Mouse (Mus musculus): ENCODE data around the gene Gm49450. TPM values are rescaled to one million over a fixed set of nuclear protein-coding genes. Genes with fewer than 3 reads are reported as not detected.

Gene Gm49450
- polyA plus RNA-seq, 1 experiment from 2014 or later = not detected

GRCm38 (mm10) chr15:98891198-98891742, 62.1 kb downstream of the Gm49450 start:
- Histone ChIP-seq H3K9me3 (replicated peaks; ENCODE audit: control insufficient read depth, low read length) (no peaks in the 10 kb centered on the region), H3K4me1 (ENCODE audit: control insufficient read depth, insufficient read depth, low read length) (peaks cover 17% of the 10 kb centered on the region), H3K9ac (ENCODE audit: low read length) (no peak overlapping the region), H3K4me2 (ENCODE audit: low read depth, low read length) (peak overlapping the region; percentile 49), H3K4me3 (replicated peaks; ENCODE audit: low read length) (peak overlapping the region; percentile 25), H3K27me3 (ENCODE audit: control insufficient read depth, insufficient read depth, low read length) (peaks cover 40% of the 10 kb centered on the region), H3K36me3 (ENCODE audit: control insufficient read depth, insufficient read depth, low read length) (no peaks in the 10 kb centered on the region), H3K27ac (ENCODE audit: low read length) (no peak overlapping the region)
- 14% methylated on average over 19 of the region's 19 CpGs for WGBS
- no peak for ATAC-seq (ENCODE audit: insufficient read depth, low FRiP score)

GRCm38 (mm10) chr15:98887526-98887925, 65.8 kb downstream of the Gm49450 start:
- H3K4me1 ChIP-seq (ENCODE audit: control insufficient read depth, insufficient read depth, low read length) = peaks cover 8% of the 10 kb centered on the region; the same call in 1 of the 2 replicates
- H3K27me3 ChIP-seq (ENCODE audit: control insufficient read depth, insufficient read depth, low read length) = peaks cover 7% of the 10 kb centered on the region; the same call in 1 of the 2 replicates
- no peak overlapping the region for H3K4me2 ChIP-seq (ENCODE audit: low read depth, low read length)
- H3K9ac ChIP-seq (ENCODE audit: low read length) = no peak overlapping the region
- ATAC-seq (ENCODE audit: insufficient read depth, low FRiP score) = no peak
- 79% methylated on average over 7 of the region's 7 CpGs for WGBS
- H3K36me3 ChIP-seq (ENCODE audit: control insufficient read depth, insufficient read depth, low read length) = no peaks in the 10 kb centered on the region
- H3K27ac ChIP-seq (ENCODE audit: low read length) = no peak overlapping the region
- H3K4me3 ChIP-seq (replicated peaks; ENCODE audit: low read length) = no peak overlapping the region
- no peaks in the 10 kb centered on the region for H3K9me3 ChIP-seq (replicated peaks; ENCODE audit: control insufficient read depth, low read length)

- WGBS = 49% methylated on average over 8 of the region's 8 CpGs
These were observed 66.5 kb downstream of the Gm49450 start for GRCm38 (mm10) chr15:98886667-98887387.

GRCm38 (mm10) chr15:98884106-98884505, 69.2 kb downstream of the Gm49450 start:
- Histone ChIP-seq H3K36me3 (ENCODE audit: control insufficient read depth, insufficient read depth, low read length) (no peaks in the 10 kb centered on the region), H3K27me3 (ENCODE audit: control insufficient read depth, insufficient read depth, low read length) (no peaks in the 10 kb centered on the region), H3K4me2 (ENCODE audit: low read depth, low read length) (no peak overlapping the region), H3K27ac (ENCODE audit: low read length) (no peak overlapping the region), H3K4me3 (replicated peaks; ENCODE audit: low read length) (no peak overlapping the region), H3K4me1 (ENCODE audit: control insufficient read depth, insufficient read depth, low read length) (peaks cover 8% of the 10 kb centered on the region; the same call in 1 of the 2 replicates), H3K9ac (ENCODE audit: low read length) (no peak overlapping the region), H3K9me3 (replicated peaks; ENCODE audit: control insufficient read depth, low read length) (no peaks in the 10 kb centered on the region)
- ATAC-seq (ENCODE audit: insufficient read depth, low FRiP score) = no peak
- 52% methylated on average over 1 of the region's 1 CpGs for WGBS

More at GRCm38 (mm10) chr15:98886667-98887387, 66.5 kb downstream of the Gm49450 start:
- Histone ChIP-seq H3K9ac (ENCODE audit: low read length) (no peak overlapping the region), H3K36me3 (ENCODE audit: control insufficient read depth, insufficient read depth, low read length) (no peaks in the 10 kb centered on the region), H3K27me3 (ENCODE audit: control insufficient read depth, insufficient read depth, low read length) (peaks cover 7% of the 10 kb centered on the region; the same call in 1 of the 2 replicates), H3K4me3 (replicated peaks; ENCODE audit: low read length) (no peak overlapping the region), H3K9me3 (replicated peaks; ENCODE audit: control insufficient read depth, low read length) (no peaks in the 10 kb centered on the region), H3K27ac (ENCODE audit: low read length) (no peak overlapping the region), H3K4me2 (ENCODE audit: low read depth, low read length) (no peak overlapping the region), H3K4me1 (ENCODE audit: control insufficient read depth, insufficient read depth, low read length) (peaks cover 8% of the 10 kb centered on the region; the same call in 1 of the 2 replicates)
- no peak for ATAC-seq (ENCODE audit: insufficient read depth, low FRiP score)

GRCm38 (mm10) chr15:98883661-98884060, 69.7 kb downstream of the Gm49450 start:
- Histone ChIP-seq H3K9me3 (replicated peaks; ENCODE audit: control insufficient read depth, low read length) (no peaks in the 10 kb centered on the region), H3K4me1 (ENCODE audit: control insufficient read depth, insufficient read depth, low read length) (peaks cover 8% of the 10 kb centered on the region; the same call in 1 of the 2 replicates), H3K36me3 (ENCODE audit: control insufficient read depth, insufficient read depth, low read length) (no peaks in the 10 kb centered on the region), H3K9ac (ENCODE audit: low read length) (no peak overlapping the region), H3K27ac (ENCODE audit: low read length) (no peak overlapping the region), H3K4me2 (ENCODE audit: low read depth, low read length) (no peak overlapping the region), H3K27me3 (ENCODE audit: control insufficient read depth, insufficient read depth, low read length) (no peaks in the 10 kb centered on the region), H3K4me3 (replicated peaks; ENCODE audit: low read length) (no peak overlapping the region)
- ATAC-seq (ENCODE audit: insufficient read depth, low FRiP score) = no peak

Other genes with a start within 250 kb of the Gm49450 start
- gene Ccdc65, start 245.3 kb downstream of the Gm49450 start, polyA plus RNA-seq (2015; fragmentation: Nextera tagmentation; extraction: Ambion mirVana) = 1.5 and 1.7 TPM in 2 replicates
- gene Fkbp11, start 225.4 kb downstream of the Gm49450 start, polyA plus RNA-seq (2015; fragmentation: Nextera tagmentation; extraction: Ambion mirVana) = 130 TPM in 2 replicates
- 38.0 and 38.9 TPM in 2 replicates for gene Arf3, start 190.3 kb downstream of the Gm49450 start, polyA plus RNA-seq (2015; fragmentation: Nextera tagmentation; extraction: Ambion mirVana)
- gene Wnt10b, start 175.4 kb downstream of the Gm49450 start, polyA plus RNA-seq (2015; fragmentation: Nextera tagmentation; extraction: Ambion mirVana) = 0.14 TPM in 1 of 2 replicates, not detected in the other
- gene Wnt1, start 163.7 kb downstream of the Gm49450 start, polyA plus RNA-seq (2015; fragmentation: Nextera tagmentation; extraction: Ambion mirVana) = not detected in 2 replicates
- not detected in 2 replicates for gene Ddn, start 144.1 kb downstream of the Gm49450 start, polyA plus RNA-seq (2015; fragmentation: Nextera tagmentation; extraction: Ambion mirVana)
- gene Prkag1, start 122.0 kb downstream of the Gm49450 start, polyA plus RNA-seq (2015; fragmentation: Nextera tagmentation; extraction: Ambion mirVana) = 85.4 and 86.4 TPM in 2 replicates
- gene Kmt2d, start 82.3 kb downstream of the Gm49450 start, polyA plus RNA-seq (2015; fragmentation: Nextera tagmentation; extraction: Ambion mirVana) = 10.1 and 11.4 TPM in 2 replicates
- gene Rhebl1, start 59.0 kb downstream of the Gm49450 start, polyA plus RNA-seq (2015; fragmentation: Nextera tagmentation; extraction: Ambion mirVana) = 8.2 and 9.8 TPM in 2 replicates
- 0.84 and 1.1 TPM in 2 replicates for gene Dhh, start 55.0 kb downstream of the Gm49450 start, polyA plus RNA-seq (2015; fragmentation: Nextera tagmentation; extraction: Ambion mirVana)
- gene Lmbr1l, start 35.3 kb downstream of the Gm49450 start, polyA plus RNA-seq (2015; fragmentation: Nextera tagmentation; extraction: Ambion mirVana) = 14.8 and 18.3 TPM in 2 replicates
- gene Tuba1b, start 19.0 kb downstream of the Gm49450 start, polyA plus RNA-seq (2015; fragmentation: Nextera tagmentation; extraction: Ambion mirVana) = 1,202 and 1,296 TPM in 2 replicates
- 1,001 and 1,036 TPM in 2 replicates for gene Tuba1a, start 152 bp upstream of the Gm49450 start, polyA plus RNA-seq (2015; fragmentation: Nextera tagmentation; extraction: Ambion mirVana)
- gene Tuba1c, start 76.3 kb upstream of the Gm49450 start, polyA plus RNA-seq (2015; fragmentation: Nextera tagmentation; extraction: Ambion mirVana) = 196 and 209 TPM in 2 replicates
- 24.4 and 25.4 TPM in 2 replicates for gene Prph, start 101.6 kb upstream of the Gm49450 start, polyA plus RNA-seq (2015; fragmentation: Nextera tagmentation; extraction: Ambion mirVana)
- gene Troap, start 121.0 kb upstream of the Gm49450 start, polyA plus RNA-seq (2015; fragmentation: Nextera tagmentation; extraction: Ambion mirVana) = 25.6 and 26.4 TPM in 2 replicates
- gene C1ql4, start 134.3 kb upstream of the Gm49450 start, polyA plus RNA-seq (2015; fragmentation: Nextera tagmentation; extraction: Ambion mirVana) = not detected in 2 replicates
- gene Dnajc22, start 139.6 kb upstream of the Gm49450 start, polyA plus RNA-seq (2015; fragmentation: Nextera tagmentation; extraction: Ambion mirVana) = 14.1 TPM in 2 replicates
- gene Spats2, start 172.4 kb upstream of the Gm49450 start, polyA plus RNA-seq (2015; fragmentation: Nextera tagmentation; extraction: Ambion mirVana) = 18.3 and 20.2 TPM in 2 replicates

Data from stomach, embryonic 16.5 days (tissue).